Mouse (Mus musculus) liver, embryonic 13.5 days (tissue): Measurements from ENCODE around the gene Nos2. TPM values are rescaled to one million over a fixed set of nuclear protein-coding genes. Genes with fewer than 3 reads are reported as not detected.

Source experiments
- ATAC-seq: fragments of 200-750 bp; cut with Nextera tagmentation; 2 replicates; pipeline ENCODE4 v1.8.0; 2017; ENCODE audit warnings: low read depth, mild to moderate bottlenecking, moderate number of reproducible peaks, moderate library complexity
- DNase-seq: peaks from one replicate; pipeline ENCODE4 v3.0.0; 2022
- H3K27ac ChIP-seq: fragments of 300-500 bp; sonication (generic); 2 replicates; pipeline ENCODE4 v1.5.1; 2015; ENCODE audit warnings: moderate library complexity, mild to moderate bottlenecking, inconsistent platforms
- H3K27me3 ChIP-seq: fragments of 300-500 bp; sonication (generic); 2 replicates; pipeline ENCODE4 v1.6.1; 2015; ENCODE audit warnings: mild to moderate bottlenecking, inconsistent platforms
- H3K36me3 ChIP-seq: fragments of 300-500 bp; sonication (generic); 2 replicates; pipeline ENCODE4 v1.6.1; 2015; ENCODE audit warnings: mild to moderate bottlenecking, inconsistent platforms
- H3K4me1 ChIP-seq: fragments of 300-500 bp; sonication (generic); replicated peaks from 2 replicates; pipeline ENCODE4 v1.6.1; 2015; ENCODE audit warnings: inconsistent platforms
- H3K4me2 ChIP-seq: fragments of 300-500 bp; sonication (generic); 2 replicates; pipeline ENCODE4 v1.6.1; 2015; ENCODE audit warnings: inconsistent platforms, mild to moderate bottlenecking, moderate library complexity
- H3K4me3 ChIP-seq: fragments of 300-500 bp; sonication (generic); replicated peaks from 2 replicates; pipeline ENCODE4 v1.5.1; 2015; ENCODE audit warnings: mild to moderate bottlenecking, inconsistent platforms
- H3K9ac ChIP-seq: fragments of 300-500 bp; sonication (generic); 2 replicates; pipeline ENCODE4 v1.6.1; 2015; ENCODE audit warnings: mild to moderate bottlenecking, inconsistent platforms
- H3K9me3 ChIP-seq: fragments of 300-500 bp; sonication (generic); replicated peaks from 2 replicates; pipeline ENCODE4 v1.6.1; 2016; ENCODE audit warnings: inconsistent platforms
- WGBS: fragments of 180-500 bp; shearing (Covaris S2); methylation state at CpG from one replicate; pipeline ENCODE4 v1.1.7; 2015; ENCODE audit not compliant: insufficient replicate concordance; 5-methylcytosine and 5-hydroxymethylcytosine counted together
- polyA plus RNA-seq: library from polyadenylated mRNA; unstranded; fragments of >200 nt; fragmentation: Nextera tagmentation; extraction: Ambion mirVana; gene quantifications from 2 replicates; pipeline ENCODE4 v1.2.1, GENCODE M21; 2015

The Nos2 gene
- polyA plus RNA-seq, 1 experiment from 2014 or later, result 0.02 TPM

DNA sequence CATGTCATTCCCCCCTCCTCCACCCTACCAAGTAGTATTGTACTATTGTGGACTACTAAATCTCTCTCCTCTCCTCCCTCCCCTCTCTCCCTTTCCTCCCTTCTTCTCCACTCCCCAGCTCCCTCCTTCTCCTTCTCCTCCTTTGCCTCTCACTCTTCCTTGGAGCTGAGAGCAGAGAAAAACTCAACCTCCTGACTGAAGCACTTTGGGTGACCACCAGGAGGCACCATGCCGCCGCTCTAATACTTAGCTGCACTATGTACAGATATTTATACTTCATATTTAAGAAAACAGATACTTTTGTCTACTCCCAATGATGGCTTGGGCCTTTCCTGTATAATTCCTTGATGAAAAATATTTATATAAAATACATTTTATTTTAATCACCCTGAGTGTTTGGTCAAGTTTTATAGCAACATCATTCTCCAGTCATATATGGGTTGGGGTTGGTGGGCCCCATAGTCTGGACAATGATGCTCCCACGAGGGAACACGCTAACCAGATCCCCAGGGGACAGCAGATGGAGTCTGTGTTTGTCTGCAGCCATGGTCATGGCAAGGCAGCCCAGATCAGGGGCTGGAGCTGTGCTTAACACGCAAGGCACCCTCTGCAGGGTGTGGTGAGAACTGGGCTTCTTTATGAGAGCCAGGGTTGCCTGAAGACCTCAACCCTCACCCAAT is 39.4 kb downstream of the Nos2 start:
- Histone ChIP-seq H3K4me2 (no peak overlapping the region), H3K4me1 (no peaks in the 10 kb centered on the region), H3K9ac (no peak overlapping the region), H3K27me3 (peaks cover 23% of the 10 kb centered on the region; the same call in 1 of the 2 replicates), H3K9me3 (no peaks in the 10 kb centered on the region), H3K36me3 (peaks cover 16% of the 10 kb centered on the region; the same call in 1 of the 2 replicates), H3K4me3 (no peak overlapping the region), H3K27ac (no peak overlapping the region)
- ATAC-seq, result no peak
- 48% methylated on average over 5 of the region's 5 CpGs for WGBS
- DNase-seq, result no peak

DNA sequence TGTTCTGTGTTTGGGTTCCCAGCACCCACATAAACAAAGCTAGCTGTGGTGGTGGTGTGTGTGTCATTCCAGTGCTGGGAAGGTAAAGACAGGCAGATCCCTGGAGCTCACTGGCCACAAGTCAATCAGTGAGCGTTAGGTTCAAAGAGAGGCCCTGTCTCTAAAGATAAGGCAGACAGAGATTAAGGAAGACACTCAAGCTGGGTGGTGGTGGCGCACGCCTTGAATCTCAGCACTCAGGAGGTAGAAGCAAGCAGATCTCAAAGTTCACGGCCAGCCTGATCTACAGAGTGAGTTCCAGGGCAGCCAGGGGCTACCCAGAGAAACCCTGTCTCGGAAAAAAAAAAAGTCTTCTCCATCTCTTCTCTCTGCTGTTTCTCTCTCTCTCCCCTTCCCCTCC is 40.6 kb downstream of the Nos2 start:
- Histone ChIP-seq H3K36me3 (peaks cover 27% of the 10 kb centered on the region), H3K4me3 (no peak overlapping the region), H3K27ac (no peak overlapping the region), H3K9me3 (no peaks in the 10 kb centered on the region), H3K4me1 (no peaks in the 10 kb centered on the region), H3K27me3 (peaks cover 20% of the 10 kb centered on the region; the same call in 1 of the 2 replicates), H3K4me2 (no peak overlapping the region), H3K9ac (no peak overlapping the region)
- DNase-seq (no peak), ATAC-seq (no peak)
- 18% methylated on average over 5 of the region's 5 CpGs for WGBS

DNA sequence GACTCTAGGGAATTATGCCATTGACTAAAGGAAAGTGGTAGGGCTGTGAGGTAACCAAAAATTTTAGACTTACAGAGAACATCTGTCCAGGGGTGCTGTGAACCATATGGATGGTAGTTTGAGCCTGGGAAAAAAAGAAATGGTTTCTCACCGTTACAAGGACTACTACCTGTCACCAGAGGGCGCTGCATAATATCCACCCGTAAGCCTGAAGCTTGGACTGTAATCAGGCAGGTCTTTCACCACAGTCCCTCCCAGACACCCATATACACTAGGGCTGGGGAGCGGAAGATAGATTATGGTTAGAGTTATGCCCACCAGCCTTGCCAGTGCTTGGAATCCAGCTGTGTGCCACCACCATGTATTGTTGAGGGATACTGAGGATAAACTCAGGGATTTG is 46.8 kb downstream of the Nos2 start:
- Histone ChIP-seq H3K27me3 (no peaks in the 10 kb centered on the region), H3K36me3 (peaks cover 55% of the 10 kb centered on the region), H3K9ac (no peak overlapping the region), H3K4me2 (no peak overlapping the region), H3K9me3 (no peaks in the 10 kb centered on the region), H3K4me1 (peaks cover 5% of the 10 kb centered on the region; the same call in 1 of the 2 replicates), H3K27ac (no peak overlapping the region), H3K4me3 (no peak overlapping the region)
- ATAC-seq, result peak; percentile 60
- WGBS, result 16% methylated on average over 4 of the region's 4 CpGs
- no peak for DNase-seq

- ATAC-seq (0 out of 2 replicates have a peak, but pooled peaks have one; percentile 5), DNase-seq (no peak)
- Histone ChIP-seq H3K4me3 (no peak overlapping the region), H3K4me1 (peaks cover 13% of the 10 kb centered on the region), H3K4me2 (no peak overlapping the region), H3K9ac (no peak overlapping the region), H3K27me3 (no peaks in the 10 kb centered on the region), H3K36me3 (peaks cover 47% of the 10 kb centered on the region), H3K27ac (no peak overlapping the region), H3K9me3 (no peaks in the 10 kb centered on the region)
- 65% methylated on average over 4 of the region's 4 CpGs for WGBS
Measured at GRCm38 (mm10) chr11:78968121-78968520, 47.5 kb downstream of the Nos2 start.

- Histone ChIP-seq H3K9me3 (no peaks in the 10 kb centered on the region), H3K9ac (no peak overlapping the region), H3K27ac (no peak overlapping the region), H3K4me1 (peaks cover 19% of the 10 kb centered on the region), H3K27me3 (no peaks in the 10 kb centered on the region), H3K36me3 (peaks cover 34% of the 10 kb centered on the region), H3K4me3 (no peak overlapping the region), H3K4me2 (no peak overlapping the region)
- ATAC-seq, result no peak
- DNase-seq, result no peak
- WGBS, result 77% methylated on average over 8 of the region's 8 CpGs
Measured at GRCm38 (mm10) chr11:78971096-78971495, 50.5 kb downstream of the Nos2 start.

- WGBS, result 80% methylated on average over 3 of the region's 3 CpGs
- peaks cover 34% of the 10 kb centered on the region for H3K36me3 ChIP-seq
Measured at GRCm38 (mm10) chr11:78971746-78972145, 51.2 kb downstream of the Nos2 start.

GRCm38 (mm10) chr11:78972328-78972727 is 51.7 kb downstream of the Nos2 start:
- Histone ChIP-seq H3K4me3 (no peak overlapping the region), H3K4me1 (peaks cover 23% of the 10 kb centered on the region), H3K36me3 (peaks cover 29% of the 10 kb centered on the region), H3K27me3 (no peaks in the 10 kb centered on the region), H3K27ac (no peak overlapping the region), H3K4me2 (no peak overlapping the region), H3K9ac (no peak overlapping the region), H3K9me3 (no peaks in the 10 kb centered on the region)
- 54% methylated on average over 6 of the region's 6 CpGs for WGBS
- DNase-seq (no peak), ATAC-seq (no peak)

More at GRCm38 (mm10) chr11:78971746-78972145, 51.2 kb downstream of the Nos2 start:
- Histone ChIP-seq H3K9me3 (no peaks in the 10 kb centered on the region), H3K27me3 (no peaks in the 10 kb centered on the region), H3K9ac (no peak overlapping the region), H3K4me2 (no peak overlapping the region), H3K27ac (no peak overlapping the region), H3K4me1 (peaks cover 19% of the 10 kb centered on the region), H3K4me3 (no peak overlapping the region)
- ATAC-seq (no peak), DNase-seq (no peak)

DNA sequence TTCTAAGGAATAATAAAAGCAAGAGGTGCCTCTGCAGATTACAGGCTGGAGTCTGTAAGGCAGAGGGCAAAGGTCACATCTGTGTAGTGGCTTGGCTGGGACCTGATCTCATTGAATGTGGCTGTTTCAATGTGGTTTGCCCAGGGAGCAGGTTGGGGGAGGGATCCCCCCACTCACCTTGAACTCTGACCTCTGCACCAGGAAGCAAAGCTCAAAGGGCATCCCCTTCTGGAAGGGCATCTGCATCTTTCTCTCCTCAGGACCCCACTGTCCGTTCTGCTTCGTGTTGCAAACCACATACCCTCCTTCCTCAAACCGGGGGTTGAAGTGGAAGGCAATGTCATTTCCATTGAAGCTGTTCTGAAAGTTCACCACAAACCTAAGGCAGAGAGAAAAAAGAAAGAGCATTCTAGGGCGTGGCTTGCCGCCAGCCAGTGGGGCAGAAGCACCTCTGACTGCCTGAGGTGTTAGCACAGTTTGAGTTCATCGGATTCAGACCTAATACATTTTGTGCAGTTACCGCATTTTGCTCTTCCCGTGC is 52.3 kb downstream of the Nos2 start:
- 46% methylated on average over 8 of the region's 8 CpGs for WGBS
- no peak overlapping the region for H3K4me3 ChIP-seq
- no peaks in the 10 kb centered on the region for H3K27me3 ChIP-seq
- peaks cover 29% of the 10 kb centered on the region for H3K36me3 ChIP-seq
- H3K27ac ChIP-seq, result no peak overlapping the region
- no peak for DNase-seq
- no peaks in the 10 kb centered on the region for H3K9me3 ChIP-seq
- ATAC-seq, result no peak
- H3K4me1 ChIP-seq, result peaks cover 26% of the 10 kb centered on the region
- H3K4me2 ChIP-seq, result no peak overlapping the region
- H3K9ac ChIP-seq, result no peak overlapping the region

- DNase-seq (no peak), ATAC-seq (no peak)
- Histone ChIP-seq H3K9ac (no peak overlapping the region), H3K27ac (no peak overlapping the region), H3K27me3 (no peaks in the 10 kb centered on the region), H3K9me3 (no peaks in the 10 kb centered on the region), H3K4me2 (no peak overlapping the region), H3K4me3 (no peak overlapping the region), H3K36me3 (peaks cover 29% of the 10 kb centered on the region), H3K4me1 (peaks cover 25% of the 10 kb centered on the region)
- 71% methylated on average over 17 of the region's 17 CpGs for WGBS
Measured at GRCm38 (mm10) chr11:78973381-78974150, 53.0 kb downstream of the Nos2 start.

DNA sequence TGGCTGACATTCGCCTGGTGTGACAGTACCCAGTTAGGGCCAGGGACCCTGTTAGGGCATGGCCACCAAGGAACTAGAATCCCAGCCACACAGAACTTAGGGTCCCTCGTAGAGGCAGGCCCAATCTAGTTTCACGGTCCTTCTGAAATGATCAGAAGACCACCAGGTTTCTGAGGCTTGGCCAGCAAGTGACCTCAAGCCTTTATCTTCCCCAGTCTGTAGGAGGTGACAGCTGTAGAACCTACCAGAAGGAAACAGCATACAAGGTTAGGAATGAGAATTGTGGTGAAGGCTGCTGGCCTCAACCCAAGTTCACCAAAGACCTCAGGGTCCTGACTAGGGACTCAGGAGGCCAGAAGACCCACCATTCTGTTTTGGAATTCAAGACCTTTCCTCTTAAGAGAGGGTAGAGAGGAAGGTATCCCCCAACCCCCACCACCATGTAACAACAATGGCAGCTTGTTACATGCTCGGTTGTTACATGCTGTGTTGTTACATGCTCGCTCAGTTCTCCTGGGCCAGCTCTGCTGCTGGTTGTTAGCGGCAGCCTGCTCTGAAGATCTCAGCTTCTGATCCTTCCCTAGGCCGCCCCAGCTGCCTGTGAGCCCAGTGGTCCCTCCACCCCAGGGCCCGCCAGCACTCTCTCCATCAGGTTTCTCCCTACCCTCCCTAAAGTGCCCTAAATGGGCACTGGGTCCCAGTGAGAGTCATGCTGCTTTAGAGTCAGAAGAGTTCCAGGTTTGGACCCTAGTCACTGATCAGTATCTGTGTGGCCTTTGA is 56.3 kb downstream of the Nos2 start:
- Histone ChIP-seq H3K27ac (no peak overlapping the region), H3K9ac (no peak overlapping the region), H3K4me2 (no peak overlapping the region), H3K9me3 (no peaks in the 10 kb centered on the region), H3K4me1 (peaks cover 46% of the 10 kb centered on the region), H3K4me3 (no peak overlapping the region), H3K27me3 (no peaks in the 10 kb centered on the region), H3K36me3 (peaks cover 11% of the 10 kb centered on the region)
- WGBS, result 74% methylated on average over 8 of the region's 8 CpGs
- DNase-seq (no peak), ATAC-seq (no peak)
